Mouse (Mus musculus) ES-E14 (cell line): ENCODE results near the gene Zfp36l1.

Experiments
- CHD2 ChIP-seq: IDR thresholded peaks from 2 replicates; pipeline ENCODE4 v1.6.1; 2014; ENCODE audit warnings: mild to moderate bottlenecking, low read depth, low read length, inconsistent platforms
- HCFC1 ChIP-seq: IDR thresholded peaks from 2 replicates; pipeline ENCODE4 v1.6.1; 2012; ENCODE audit warnings: low read length, inconsistent platforms, borderline replicate concordance; ENCODE audit not compliant: insufficient read depth
- MAFK ChIP-seq: IDR thresholded peaks from 2 replicates; pipeline ENCODE4 v1.6.1; 2014; ENCODE audit warnings: mild to moderate bottlenecking, low read depth, low read length, inconsistent platforms; ENCODE audit not compliant: insufficient read depth
- ZC3H11A ChIP-seq: IDR thresholded peaks from 2 replicates; pipeline ENCODE4 v1.6.1; 2012; ENCODE audit warnings: low read depth, mild to moderate bottlenecking, inconsistent platforms, low read length, borderline replicate concordance
- ZNF384 ChIP-seq: IDR thresholded peaks from 2 replicates; pipeline ENCODE4 v1.6.1; 2012; ENCODE audit warnings: low read depth, low read length, inconsistent platforms

DNA sequence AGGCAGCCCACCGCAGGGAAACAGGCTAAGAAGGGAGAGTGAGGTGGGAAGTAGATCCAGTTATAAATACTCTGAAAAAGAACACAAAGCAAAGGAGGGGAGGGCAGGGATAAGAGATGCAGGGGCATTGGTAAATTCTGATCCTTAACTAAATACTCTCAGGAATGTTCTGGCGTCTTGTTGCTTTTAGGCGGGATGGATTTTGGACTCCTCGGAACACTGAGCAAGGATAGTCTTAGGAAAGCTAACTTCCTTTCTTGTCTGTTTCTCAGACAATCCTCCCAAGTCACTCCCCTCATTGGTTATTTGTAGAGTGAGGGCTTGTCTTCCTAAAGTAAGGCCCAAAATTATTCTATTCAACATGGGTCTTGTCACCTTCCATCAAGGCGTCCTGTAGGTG lies 12.5 kb upstream of the Zfp36l1 start:
- TF ChIP-seq HCFC1: no peak
- no peak for TF ChIP-seq ZNF384
- TF ChIP-seq CHD2: no peak
- no peak for TF ChIP-seq ZC3H11A
- no peak for TF ChIP-seq MAFK
